Mouse (Mus musculus) intestine, embryonic 16.5 days (tissue): Measurements from ENCODE around the gene Prss29. TPM values are rescaled to one million over a fixed set of nuclear protein-coding genes. Genes with fewer than 3 reads are reported as not detected.

Experiments used
- ATAC-seq: fragments of 200-750 bp; cut with Nextera tagmentation; 2 replicates; pipeline ENCODE4 v1.8.0; 2017; ENCODE audit warnings: moderate TSS enrichment, moderate library complexity
- H3K27ac ChIP-seq: fragments of 300-500 bp; sonication (generic); 2 replicates; pipeline ENCODE4 v1.5.1; 2014; ENCODE audit warnings: mild to moderate bottlenecking, low read length
- H3K27me3 ChIP-seq: fragments of 300-500 bp; sonication (generic); replicated peaks from 2 replicates; pipeline ENCODE4 v1.6.1; 2014; ENCODE audit warnings: low read length, control low read depth, mixed read lengths; ENCODE audit not compliant: control insufficient read depth, insufficient read depth
- H3K36me3 ChIP-seq: fragments of 300-500 bp; sonication (generic); 2 replicates; pipeline ENCODE4 v1.6.1; 2014; ENCODE audit warnings: low read length, control low read depth; ENCODE audit not compliant: control insufficient read depth, insufficient read depth
- H3K4me1 ChIP-seq: fragments of 300-500 bp; sonication (generic); 2 replicates; pipeline ENCODE4 v1.6.1; 2014; ENCODE audit warnings: low read length, control low read depth, mixed read lengths; ENCODE audit not compliant: control insufficient read depth, insufficient read depth
- H3K4me2 ChIP-seq: fragments of 300-500 bp; sonication (generic); 2 replicates; pipeline ENCODE4 v1.6.1; 2014; ENCODE audit warnings: low read depth, low read length, control low read depth
- H3K4me3 ChIP-seq: fragments of 300-500 bp; sonication (generic); 2 replicates; pipeline ENCODE4 v1.5.1; 2014; ENCODE audit warnings: mild to moderate bottlenecking, low read length
- H3K9ac ChIP-seq: fragments of 300-500 bp; sonication (generic); 2 replicates; pipeline ENCODE4 v1.6.1; 2014; ENCODE audit warnings: low read depth, low read length
- H3K9me3 ChIP-seq: fragments of 300-500 bp; sonication (generic); 2 replicates; pipeline ENCODE4 v1.6.1; 2016; ENCODE audit warnings: low read length, control low read depth; ENCODE audit not compliant: control insufficient read depth
- WGBS: fragments of 180-500 bp; shearing (Covaris S2); extraction: QIAGEN DNeasy Blood & Tissue Kit; methylation state at CpG from one replicate; pipeline ENCODE4 v1.1.7; 2014; 5-methylcytosine and 5-hydroxymethylcytosine counted together
- polyA plus RNA-seq: library from polyadenylated mRNA; unstranded; fragments of >200 nt; fragmentation: Nextera tagmentation; extraction: Ambion mirVana; gene quantifications from 2 replicates; pipeline ENCODE4 v1.2.1, GENCODE M21; 2015

Prss29 gene
- polyA plus RNA-seq, 1 experiment from 2014 or later: not detected

DNA sequence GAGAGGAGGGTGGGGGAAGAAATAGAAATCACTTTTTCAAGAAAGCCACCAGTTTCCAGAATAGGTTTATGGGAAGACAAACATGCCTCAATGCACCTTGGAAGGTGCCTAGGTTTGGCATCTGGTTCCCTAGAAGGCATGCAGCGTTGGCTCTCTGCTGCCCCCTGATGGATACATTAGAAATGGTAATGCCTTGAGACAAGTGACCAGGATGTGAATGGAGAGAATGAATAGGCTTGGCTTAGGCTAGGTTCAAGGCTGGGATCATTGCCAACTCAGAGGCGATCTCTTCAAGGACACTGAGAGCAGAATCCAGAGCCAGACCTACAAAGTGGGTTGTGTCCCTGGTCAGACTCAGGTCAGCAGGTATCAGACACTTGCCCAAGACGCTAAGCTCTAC lies 33.4 kb upstream of the Prss29 start:
- Histone ChIP-seq H3K9ac (no peak overlapping the region), H3K27me3 (no peaks in the 10 kb centered on the region), H3K9me3 (no peaks in the 10 kb centered on the region), H3K4me1 (no peaks in the 10 kb centered on the region; the same call in 1 of the 2 replicates), H3K4me3 (no peak overlapping the region), H3K27ac (no peak overlapping the region), H3K36me3 (no peaks in the 10 kb centered on the region), H3K4me2 (no peak overlapping the region)
- 21% methylated on average over 3 of the region's 3 CpGs for WGBS
- ATAC-seq: peak; percentile 40; the same call in 1 of the 2 replicates

DNA sequence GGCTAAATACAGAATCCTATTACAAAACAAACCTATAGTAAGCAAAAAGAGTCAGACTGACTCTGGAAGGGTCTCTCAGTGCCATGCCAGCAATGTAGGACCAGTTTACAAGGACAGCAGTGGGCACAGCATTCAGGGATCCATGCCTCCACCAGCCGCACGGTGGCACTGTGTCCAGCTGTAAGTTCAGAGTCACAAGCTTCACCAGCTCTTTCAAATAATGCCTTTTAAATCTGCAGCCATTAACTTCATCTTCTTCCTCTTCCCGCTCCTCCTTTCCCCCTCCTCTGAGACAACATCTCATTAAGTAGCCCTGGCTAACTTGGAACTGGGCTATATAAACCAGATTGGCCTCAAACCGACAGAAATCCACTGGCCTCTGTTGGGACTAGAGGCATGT lies 29.6 kb upstream of the Prss29 start:
- no peaks in the 10 kb centered on the region for H3K27me3 ChIP-seq
- H3K27ac ChIP-seq: no peak overlapping the region
- H3K4me2 ChIP-seq: no peak overlapping the region
- no peaks in the 10 kb centered on the region for H3K36me3 ChIP-seq
- no peak for ATAC-seq
- 20% methylated on average over 4 of the region's 4 CpGs for WGBS
- no peak overlapping the region for H3K9ac ChIP-seq
- no peaks in the 10 kb centered on the region for H3K9me3 ChIP-seq
- H3K4me3 ChIP-seq: no peak overlapping the region
- no peaks in the 10 kb centered on the region for H3K4me1 ChIP-seq

GRCm38 (mm10) chr17:25290411-25290810 lies 28.0 kb upstream of the Prss29 start:
- no peaks in the 10 kb centered on the region for H3K36me3 ChIP-seq
- H3K4me2 ChIP-seq: no peak overlapping the region
- ATAC-seq: no peak
- no peak overlapping the region for H3K9ac ChIP-seq
- 34% methylated on average over 4 of the region's 4 CpGs for WGBS
- no peaks in the 10 kb centered on the region for H3K9me3 ChIP-seq
- no peak overlapping the region for H3K4me3 ChIP-seq
- no peaks in the 10 kb centered on the region for H3K4me1 ChIP-seq
- no peak overlapping the region for H3K27ac ChIP-seq
- no peaks in the 10 kb centered on the region for H3K27me3 ChIP-seq

DNA sequence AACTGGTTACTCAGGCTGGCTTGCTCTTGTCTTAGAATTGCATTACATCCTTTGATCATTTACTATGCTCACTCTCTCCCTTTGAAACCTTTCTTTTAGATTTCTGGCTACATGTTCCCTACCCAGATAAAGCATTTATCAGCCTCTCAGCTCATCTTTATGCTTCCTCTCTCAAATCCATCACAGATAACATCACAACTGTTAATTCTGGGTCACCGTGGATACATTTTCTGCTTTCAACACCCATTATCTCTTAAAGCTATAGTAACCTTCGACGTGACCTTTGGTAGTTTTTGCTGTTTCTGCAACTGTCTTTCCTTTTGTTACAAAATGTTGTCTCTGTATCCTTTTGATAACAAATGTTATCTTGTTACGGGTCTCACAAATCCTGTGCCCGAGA lies 25.0 kb upstream of the Prss29 start:
- no peak for ATAC-seq
- 69% methylated on average over 5 of the region's 5 CpGs for WGBS
- Histone ChIP-seq H3K4me2 (no peak overlapping the region), H3K4me1 (no peaks in the 10 kb centered on the region), H3K27me3 (no peaks in the 10 kb centered on the region), H3K27ac (no peak overlapping the region), H3K36me3 (no peaks in the 10 kb centered on the region), H3K9ac (no peak overlapping the region), H3K9me3 (no peaks in the 10 kb centered on the region), H3K4me3 (no peak overlapping the region)

GRCm38 (mm10) chr17:25294111-25294510 lies 24.3 kb upstream of the Prss29 start:
- Histone ChIP-seq H3K4me1 (no peaks in the 10 kb centered on the region), H3K27me3 (no peaks in the 10 kb centered on the region), H3K9ac (no peak overlapping the region), H3K4me2 (no peak overlapping the region), H3K9me3 (no peaks in the 10 kb centered on the region), H3K36me3 (no peaks in the 10 kb centered on the region), H3K27ac (no peak overlapping the region), H3K4me3 (no peak overlapping the region)
- 70% methylated on average over 1 of the region's 1 CpGs for WGBS
- ATAC-seq: no peak

DNA sequence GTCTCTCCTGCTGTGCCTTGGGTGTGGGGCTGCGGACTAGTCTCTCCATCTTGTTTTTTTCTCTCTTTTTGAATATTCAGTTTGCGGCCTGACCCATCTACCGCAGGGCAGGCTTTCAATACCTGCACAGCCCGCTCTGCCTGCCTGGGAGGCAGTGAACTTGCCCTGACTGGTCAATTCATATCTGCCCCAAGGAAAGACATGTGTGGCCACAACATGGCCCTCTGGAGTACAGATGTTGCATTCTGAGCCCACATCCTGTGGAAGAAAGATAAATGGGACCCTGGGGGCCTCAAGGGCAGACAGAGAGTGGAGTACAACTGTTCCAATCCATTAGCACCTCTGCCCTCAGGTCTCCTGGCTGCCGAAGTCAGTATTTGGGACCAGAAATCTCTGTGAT lies 20.4 kb upstream of the Prss29 start, which contains the start of gene Prss34:
TSS of gene Prss34 (plus strand) at position 301 of the 400 bp plus-strand sequence.
- Histone ChIP-seq H3K4me2 (no peak within 1 kb of the TSS), H3K4me3 (no peak within 1 kb of the TSS), H3K4me1 (no peaks in the 10 kb centered on the region), H3K36me3 (no peaks in the 10 kb centered on the region), H3K9ac (no peak within 1 kb of the TSS), H3K9me3 (no peaks in the 10 kb centered on the region), H3K27me3 (no peaks in the 10 kb centered on the region), H3K27ac (no peak within 1 kb of the TSS)
- no peak for ATAC-seq
- WGBS: 81% methylated on average over 5 of the region's 5 CpGs

DNA sequence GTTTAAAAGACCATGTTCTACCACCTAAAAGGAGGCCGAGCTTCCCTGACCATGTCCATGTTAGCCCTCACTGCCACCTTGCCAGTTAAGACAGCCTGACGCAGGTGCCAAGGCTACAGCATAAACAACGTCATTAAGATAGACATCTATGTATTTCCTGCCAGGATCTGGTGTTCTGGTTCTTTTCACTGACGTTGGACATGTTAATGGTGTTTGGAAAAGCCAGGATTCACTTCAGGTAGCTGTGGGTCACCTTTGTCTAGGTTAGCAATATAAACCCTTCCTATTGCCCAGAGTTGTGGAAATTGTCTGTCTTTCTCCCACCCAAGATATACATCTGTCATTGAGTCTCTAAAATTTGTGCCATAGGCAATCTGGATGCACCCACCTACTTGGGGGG lies 10.1 kb upstream of the Prss29 start, which contains the start of gene Prss28:
TSS of gene Prss28 (plus strand) at position 301 of the 400 bp plus-strand sequence.
- Histone ChIP-seq H3K4me2 (no peak within 1 kb of the TSS), H3K36me3 (no peaks in the 10 kb centered on the region), H3K27me3 (no peaks in the 10 kb centered on the region), H3K4me1 (no peaks in the 10 kb centered on the region), H3K27ac (no peak within 1 kb of the TSS), H3K9me3 (no peaks in the 10 kb centered on the region), H3K4me3 (no peak within 1 kb of the TSS), H3K9ac (no peak within 1 kb of the TSS)
- 47% methylated on average over 4 of the region's 4 CpGs for WGBS
- ATAC-seq: no peak

GRCm38 (mm10) chr17:25320819-25321218 lies 2.4 kb downstream of the Prss29 start:
- no peaks in the 10 kb centered on the region for H3K27me3 ChIP-seq
- H3K27ac ChIP-seq: no peak overlapping the region
- 88% methylated on average over 8 of the region's 8 CpGs for WGBS
- H3K4me3 ChIP-seq: no peak overlapping the region
- H3K9me3 ChIP-seq: no peaks in the 10 kb centered on the region
- no peaks in the 10 kb centered on the region for H3K4me1 ChIP-seq
- H3K36me3 ChIP-seq: no peaks in the 10 kb centered on the region
- H3K4me2 ChIP-seq: no peak overlapping the region
- ATAC-seq: no peak
- H3K9ac ChIP-seq: no peak overlapping the region

- Histone ChIP-seq H3K36me3 (no peaks in the 10 kb centered on the region), H3K27ac (no peak overlapping the region), H3K9me3 (no peaks in the 10 kb centered on the region), H3K9ac (no peak overlapping the region), H3K27me3 (no peaks in the 10 kb centered on the region), H3K4me2 (no peak overlapping the region), H3K4me1 (no peaks in the 10 kb centered on the region), H3K4me3 (no peak overlapping the region)
- WGBS: 20% methylated on average over 2 of the region's 2 CpGs
- no peak for ATAC-seq
Measured at GRCm38 (mm10) chr17:25322930-25323329, 4.5 kb downstream of the Prss29 start.

DNA sequence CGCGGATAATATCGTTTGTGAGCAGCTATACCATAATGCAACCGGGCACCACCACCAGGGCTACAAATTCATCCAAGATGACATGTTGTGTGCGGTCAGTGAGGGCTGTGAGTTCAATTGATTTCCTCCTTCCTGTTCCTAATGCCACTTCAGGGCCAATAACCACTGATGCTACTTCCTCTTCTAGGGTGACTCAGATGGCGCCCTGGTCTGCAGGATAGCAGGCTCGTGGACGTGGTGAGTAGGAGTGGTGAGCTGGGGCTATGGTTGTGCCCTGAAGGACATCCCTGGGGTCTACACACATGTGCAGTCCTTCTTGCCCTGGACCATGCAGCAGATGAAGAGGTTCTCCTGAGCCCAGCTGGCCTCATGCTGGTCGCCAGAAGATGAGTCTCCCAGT lies 13.9 kb downstream of the Prss29 start:
- no peak for ATAC-seq
- no peaks in the 10 kb centered on the region for H3K36me3 ChIP-seq
- H3K27ac ChIP-seq: no peak overlapping the region
- H3K9me3 ChIP-seq: no peaks in the 10 kb centered on the region
- no peaks in the 10 kb centered on the region for H3K27me3 ChIP-seq
- no peaks in the 10 kb centered on the region for H3K4me1 ChIP-seq
- 80% methylated on average over 9 of the region's 9 CpGs for WGBS
- no peak overlapping the region for H3K4me2 ChIP-seq
- no peak overlapping the region for H3K4me3 ChIP-seq
- no peak overlapping the region for H3K9ac ChIP-seq
